Mouse (Mus musculus) G1E (cell line): ENCODE measurements around the gene Erp27. TPM values are rescaled to one million over a fixed set of nuclear protein-coding genes. Genes with fewer than 3 reads are reported as not detected.

ENCODE experiments used
- ATAC-seq: 2 replicates; pipeline ENCODE4 v1.8.0; 2016; ENCODE audit warnings: mild to moderate bottlenecking; ENCODE audit not compliant: insufficient number of reproducible peaks, poor library complexity, low FRiP score, severe bottlenecking; ENCODE audit errors: extremely low read depth
- DNase-seq: peaks from one replicate; pipeline ENCODE4 v3.0.0; 2012; ENCODE audit warnings: low spot score
- H3K27me3 ChIP-seq: 2 replicates; pipeline ENCODE4 v1.6.1; 2012; ENCODE audit warnings: mild to moderate bottlenecking, low read length, inconsistent platforms; ENCODE audit not compliant: insufficient read depth
- H3K36me3 ChIP-seq: replicated peaks from 2 replicates; pipeline ENCODE3; 2012; ENCODE audit warnings: mild to moderate bottlenecking, inconsistent platforms
- H3K4me1 ChIP-seq: 2 replicates; pipeline ENCODE4 v1.6.1; 2012; ENCODE audit warnings: low read depth, low read length, inconsistent platforms, mixed read lengths; ENCODE audit not compliant: insufficient read depth
- H3K4me3 ChIP-seq: 2 replicates; pipeline ENCODE4 v1.5.1; 2012; ENCODE audit warnings: low read depth, mild to moderate bottlenecking, inconsistent platforms, low read length, moderate library complexity, mixed read lengths
- H3K9me3 ChIP-seq: replicated peaks from 2 replicates; pipeline ENCODE4 v1.6.1; 2012; ENCODE audit warnings: inconsistent platforms
- CTCF ChIP-seq: IDR thresholded peaks from 2 replicates; pipeline ENCODE4 v1.5.1; 2012; ENCODE audit warnings: low read depth, low read length, inconsistent platforms, mixed read lengths
- GATA1 ChIP-seq: IDR thresholded peaks from 2 replicates; pipeline ENCODE4 v1.6.1; 2012; ENCODE audit warnings: borderline replicate concordance, low read length, inconsistent platforms, mixed read lengths
- GATA2 ChIP-seq: IDR thresholded peaks from 2 replicates; pipeline ENCODE4 v1.6.1; 2012; ENCODE audit warnings: low read depth, low read length, inconsistent platforms, borderline replicate concordance
- POLR2AphosphoS5 ChIP-seq: IDR thresholded peaks from 2 replicates; pipeline ENCODE4 v1.6.1; 2012; ENCODE audit warnings: low read depth, low read length, inconsistent platforms; ENCODE audit not compliant: insufficient replicate concordance
- TAL1 ChIP-seq: conservative IDR thresholded peaks from 2 replicates; pipeline ENCODE4 v1.6.1; 2012; ENCODE audit warnings: low read depth, low read length, inconsistent platforms, mixed read lengths
- polyA plus RNA-seq: library from polyadenylated mRNA; stranded (reverse); fragments of >175 nt; gene quantifications from 2 replicates; pipeline ENCODE4 v1.2.3, GENCODE M21; 2012
- total RNA-seq, 2 experiments: library from RNA; stranded (forward) in 1 of 2; stranded (reverse) in 1 of 2; fragments of 200-1000 nt in 1 of 2; fragments of >200 nt in 1 of 2; fragmentation: Nextera tagmentation in 1 of 2; gene quantifications; 2 replicates each; pipeline ENCODE4 v1.2.3; 2014 to 2017

Erp27 gene
- total and polyA plus RNA-seq, 3 experiments: 0.87 TPM; not detected in 2

- ATAC-seq (no peak), DNase-seq (no peak)
- H3K4me1 ChIP-seq: peaks cover 75% of the 10 kb centered on the region
- H3K4me3 ChIP-seq: no peak overlapping the region; the same call in 1 of the 2 replicates
- H3K36me3 ChIP-seq: peaks cover 70% of the 10 kb centered on the region
- no peak for TF ChIP-seq TAL1
- TF ChIP-seq POLR2AphosphoS5: no peak
- TF ChIP-seq GATA1: no peak
- no peaks in the 10 kb centered on the region for H3K27me3 ChIP-seq
- no peaks in the 10 kb centered on the region for H3K9me3 ChIP-seq
Observed at GRCm38 (mm10) chr6:136936361-136936760, 14.4 kb upstream of the Erp27 start.

- ATAC-seq (no peak), DNase-seq (no peak)
- Histone ChIP-seq H3K4me1 (peaks cover 78% of the 10 kb centered on the region), H3K4me3 (no peak overlapping the region), H3K27me3 (no peaks in the 10 kb centered on the region), H3K9me3 (no peaks in the 10 kb centered on the region), H3K36me3 (peaks cover 80% of the 10 kb centered on the region)
- TF ChIP-seq GATA2 (no peak), GATA1 (no peak), POLR2AphosphoS5 (no peak), CTCF (no peak), TAL1 (no peak)
Observed at GRCm38 (mm10) chr6:136935233-136935632, 13.3 kb upstream of the Erp27 start.

GRCm38 (mm10) chr6:136934068-136934467 is 12.1 kb upstream of the Erp27 start:
- DNase-seq: no peak
- Histone ChIP-seq H3K4me1 (peaks cover 75% of the 10 kb centered on the region), H3K4me3 (no peak overlapping the region), H3K9me3 (no peaks in the 10 kb centered on the region), H3K27me3 (no peaks in the 10 kb centered on the region), H3K36me3 (peaks cover 86% of the 10 kb centered on the region)
- ATAC-seq: no peak
- no peak for TF ChIP-seq CTCF
- TF ChIP-seq GATA2: no peak
- no peak for TF ChIP-seq POLR2AphosphoS5
- TF ChIP-seq TAL1: no peak
- no peak for TF ChIP-seq GATA1

- no peak for TF ChIP-seq TAL1
- no peak for TF ChIP-seq POLR2AphosphoS5
- TF ChIP-seq GATA1: no peak
- TF ChIP-seq GATA2: no peak
- no peak for TF ChIP-seq CTCF
- ATAC-seq (no peak), DNase-seq (no peak)
- H3K4me3 ChIP-seq: no peak overlapping the region
- H3K9me3 ChIP-seq: no peaks in the 10 kb centered on the region
- H3K36me3 ChIP-seq: peaks cover 92% of the 10 kb centered on the region
- peaks cover 56% of the 10 kb centered on the region for H3K4me1 ChIP-seq
- no peaks in the 10 kb centered on the region for H3K27me3 ChIP-seq
Observed at GRCm38 (mm10) chr6:136931246-136931645, 9.3 kb upstream of the Erp27 start.

- H3K4me1 ChIP-seq: peaks cover 53% of the 10 kb centered on the region
- H3K4me3 ChIP-seq: no peak overlapping the region; the same call in 1 of the 2 replicates
- ATAC-seq (peak; percentile 92), DNase-seq (peak; percentile 56)
- no peaks in the 10 kb centered on the region for H3K27me3 ChIP-seq
- no peak for TF ChIP-seq GATA1
- no peak for TF ChIP-seq TAL1
- TF ChIP-seq POLR2AphosphoS5: no peak
- TF ChIP-seq GATA2: no peak
- no peak for TF ChIP-seq CTCF
- H3K9me3 ChIP-seq: no peaks in the 10 kb centered on the region
- peaks cover 93% of the 10 kb centered on the region for H3K36me3 ChIP-seq
Observed at GRCm38 (mm10) chr6:136930677-136931076, 8.7 kb upstream of the Erp27 start.

GRCm38 (mm10) chr6:136927626-136928025 is 5.6 kb upstream of the Erp27 start:
- no peak for ATAC-seq
- peaks cover 32% of the 10 kb centered on the region for H3K4me1 ChIP-seq

GRCm38 (mm10) chr6:136925049-136925448 is 3.1 kb upstream of the Erp27 start:
- TF ChIP-seq TAL1: no peak
- TF ChIP-seq GATA2: no peak
- TF ChIP-seq CTCF: no peak
- TF ChIP-seq GATA1: no peak
- no peak for TF ChIP-seq POLR2AphosphoS5
- DNase-seq: no peak

More at GRCm38 (mm10) chr6:136927626-136928025, 5.6 kb upstream of the Erp27 start:
- H3K4me3 ChIP-seq: no peak overlapping the region
- H3K9me3 ChIP-seq: no peaks in the 10 kb centered on the region
- no peaks in the 10 kb centered on the region for H3K27me3 ChIP-seq
- no peak for DNase-seq
- no peak for TF ChIP-seq GATA2
- no peak for TF ChIP-seq TAL1
- TF ChIP-seq POLR2AphosphoS5: no peak
- TF ChIP-seq CTCF: no peak
- no peak for TF ChIP-seq GATA1
- peaks cover 94% of the 10 kb centered on the region for H3K36me3 ChIP-seq

More at GRCm38 (mm10) chr6:136925049-136925448, 3.1 kb upstream of the Erp27 start:
- H3K36me3 ChIP-seq: peaks cover 78% of the 10 kb centered on the region
- H3K4me3 ChIP-seq: no peak overlapping the region
- ATAC-seq: no peak
- no peaks in the 10 kb centered on the region for H3K9me3 ChIP-seq
- peaks cover 13% of the 10 kb centered on the region; the same call in 1 of the 2 replicates for H3K4me1 ChIP-seq
- no peaks in the 10 kb centered on the region for H3K27me3 ChIP-seq
